Mouse (Mus musculus) stomach, embryonic 14.5 days (tissue): ENCODE results near the gene Mat2a. TPM values are rescaled to one million over a fixed set of nuclear protein-coding genes. Genes with fewer than 3 reads are reported as not detected.
"Not testable (repeated sequence)": the region's sequence is repeated elsewhere in the genome, so short reads cannot be mapped to it uniquely, and the experiment has no call there.

Source experiments
- ATAC-seq: fragments of 200-750 bp; cut with Nextera tagmentation; 2 replicates; pipeline ENCODE4 v1.8.0; 2017; ENCODE audit warnings: low read depth, moderate TSS enrichment; ENCODE audit not compliant: insufficient number of reproducible peaks, insufficient read depth, low FRiP score
- H3K27ac ChIP-seq: fragments of 300-500 bp; sonication (generic); 2 replicates; pipeline ENCODE4 v1.5.1; 2014; ENCODE audit warnings: mild to moderate bottlenecking, low read length, moderate library complexity, mixed read lengths
- H3K27me3 ChIP-seq: fragments of 300-500 bp; sonication (generic); 2 replicates; pipeline ENCODE4 v1.6.1; 2014; ENCODE audit warnings: low read length, control low read depth, mixed read lengths; ENCODE audit not compliant: control insufficient read depth, insufficient read depth
- H3K36me3 ChIP-seq: fragments of 300-500 bp; sonication (generic); 2 replicates; pipeline ENCODE4 v1.6.1; 2014; ENCODE audit warnings: mild to moderate bottlenecking, control low read depth, low read length, moderate library complexity, mixed read lengths; ENCODE audit not compliant: control insufficient read depth, insufficient read depth
- H3K4me1 ChIP-seq: fragments of 300-500 bp; sonication (generic); 2 replicates; pipeline ENCODE4 v1.6.1; 2014; ENCODE audit warnings: low read length, control low read depth, mixed read lengths; ENCODE audit not compliant: control insufficient read depth, insufficient read depth
- H3K4me2 ChIP-seq: fragments of 300-500 bp; sonication (generic); replicated peaks from 2 replicates; pipeline ENCODE4 v1.6.1; 2014; ENCODE audit warnings: low read depth, low read length, control low read depth
- H3K4me3 ChIP-seq: fragments of 300-500 bp; sonication (generic); 2 replicates; pipeline ENCODE4 v1.5.1; 2014; ENCODE audit warnings: low read depth, low read length, control low read depth
- H3K9ac ChIP-seq: fragments of 300-500 bp; sonication (generic); replicated peaks from 2 replicates; pipeline ENCODE4 v1.6.1; 2014; ENCODE audit warnings: low read depth, mild to moderate bottlenecking, control low read depth, low read length, moderate library complexity, mixed read lengths
- H3K9me3 ChIP-seq: fragments of 300-500 bp; sonication (generic); 2 replicates; pipeline ENCODE4 v1.6.1; 2016; ENCODE audit warnings: low read depth, low read length, control low read depth; ENCODE audit not compliant: control insufficient read depth
- WGBS: fragments of 180-500 bp; shearing (Covaris S2); extraction: QIAGEN DNeasy Blood & Tissue Kit; methylation state at CpG from one replicate; pipeline ENCODE4 v1.1.7; 2014; 5-methylcytosine and 5-hydroxymethylcytosine counted together
- polyA plus RNA-seq: library from polyadenylated mRNA; unstranded; fragments of >200 nt; fragmentation: Nextera tagmentation; extraction: Ambion mirVana; gene quantifications from 2 replicates; pipeline ENCODE4 v1.2.1, GENCODE M21; 2014

Mat2a gene
- polyA plus RNA-seq, 1 experiment from 2014 or later, result 333 TPM

DNA sequence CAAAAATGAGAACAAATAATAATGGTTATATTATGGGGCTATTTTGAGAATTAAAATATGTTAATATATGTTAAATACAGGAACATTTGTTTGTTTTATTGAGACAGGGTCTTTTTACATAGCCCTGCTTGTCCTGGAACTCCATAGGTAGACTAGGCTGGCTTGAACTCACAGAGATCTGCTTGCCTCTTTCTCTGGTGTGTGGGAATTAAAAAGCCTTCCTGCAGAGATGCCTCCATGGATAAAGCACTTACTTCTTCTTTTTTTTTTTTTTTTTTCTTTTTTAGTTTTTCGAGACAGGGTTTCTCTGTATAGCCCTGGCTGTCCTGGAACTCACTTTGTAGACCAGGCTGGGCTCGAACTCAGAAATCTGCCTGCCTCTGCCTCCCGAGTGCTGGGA, 39.3 kb upstream of the Mat2a start:
- not testable (repeated sequence) for H3K27ac ChIP-seq, H3K4me1 ChIP-seq, H3K36me3 ChIP-seq, H3K27me3 ChIP-seq, H3K9ac ChIP-seq, ATAC-seq, H3K4me3 ChIP-seq, H3K4me2 ChIP-seq, H3K9me3 ChIP-seq
- WGBS, result 94% methylated on average over 3 of the region's 3 CpGs

DNA sequence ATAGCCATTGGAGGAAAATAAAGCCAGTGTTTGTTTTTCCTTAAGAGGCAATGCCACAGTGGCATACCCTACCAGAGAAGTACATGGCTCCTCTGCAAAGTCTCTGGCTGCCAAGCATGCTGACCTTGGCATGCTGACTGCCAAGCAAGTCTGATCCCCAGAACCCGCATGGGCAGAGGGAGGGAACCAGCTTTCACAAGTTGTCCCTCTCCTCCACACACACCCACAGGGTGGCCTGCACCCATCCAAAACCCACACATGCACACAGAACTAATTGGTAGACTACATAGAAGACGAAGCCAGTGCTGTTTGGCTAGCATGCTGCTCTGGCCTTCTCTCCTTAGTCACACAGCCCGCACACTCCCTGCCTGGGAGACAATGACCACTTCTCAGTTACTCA, 38.3 kb upstream of the Mat2a start:
- WGBS, result 85% methylated on average over 3 of the region's 3 CpGs
- H3K9me3 ChIP-seq, result no peaks in the 10 kb centered on the region

DNA sequence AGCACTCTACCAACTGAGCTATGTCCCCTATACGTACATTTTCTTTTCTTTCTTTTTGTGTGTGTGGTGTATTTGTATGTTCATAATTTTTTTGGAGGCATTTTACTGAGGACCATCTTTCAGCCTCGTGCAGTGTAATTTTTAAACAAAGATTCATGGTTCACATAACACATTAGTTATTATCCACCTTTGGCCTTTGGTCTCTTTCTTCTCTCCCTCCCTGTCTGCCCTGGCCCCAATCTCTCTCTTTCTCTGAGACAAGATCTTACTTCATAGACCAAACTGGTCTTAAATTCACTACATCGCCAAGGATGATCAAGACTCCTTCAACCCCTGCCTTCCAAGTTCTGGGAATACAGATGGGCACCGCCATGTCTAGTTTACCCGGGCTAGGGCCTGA, 37.5 kb upstream of the Mat2a start:
- ATAC-seq, result no peak
- Histone ChIP-seq H3K36me3 (no peaks in the 10 kb centered on the region), H3K27ac (no peak overlapping the region), H3K27me3 (no peaks in the 10 kb centered on the region), H3K4me2 (no peak overlapping the region), H3K4me3 (no peak overlapping the region), H3K4me1 (0 out of 2 replicates have a peak, but pooled peaks cover 9% of the 10 kb centered on the region), H3K9me3 (no peaks in the 10 kb centered on the region), H3K9ac (no peak overlapping the region)
- 87% methylated on average over 5 of the region's 5 CpGs for WGBS

More for the DNA sequence above, 38.3 kb upstream of the Mat2a start:
- no peak for ATAC-seq
- H3K4me2 ChIP-seq, result no peak overlapping the region
- H3K4me3 ChIP-seq, result no peak overlapping the region
- no peak overlapping the region for H3K27ac ChIP-seq
- no peaks in the 10 kb centered on the region for H3K36me3 ChIP-seq
- H3K4me1 ChIP-seq, result 0 out of 2 replicates have a peak, but pooled peaks cover 9% of the 10 kb centered on the region
- H3K9ac ChIP-seq, result no peak overlapping the region
- H3K27me3 ChIP-seq, result no peaks in the 10 kb centered on the region

GRCm38 (mm10) chr6:72475221-72475985, 36.0 kb upstream of the Mat2a start:
- Histone ChIP-seq H3K27me3 (no peaks in the 10 kb centered on the region), H3K4me1 (0 out of 2 replicates have a peak, but pooled peaks cover 9% of the 10 kb centered on the region), H3K36me3 (no peaks in the 10 kb centered on the region), H3K9ac (no peak overlapping the region), H3K4me2 (no peak overlapping the region), H3K27ac (no peak overlapping the region), H3K4me3 (no peak overlapping the region), H3K9me3 (no peaks in the 10 kb centered on the region)
- WGBS, result 79% methylated on average over 4 of the region's 4 CpGs
- ATAC-seq, result no peak

DNA sequence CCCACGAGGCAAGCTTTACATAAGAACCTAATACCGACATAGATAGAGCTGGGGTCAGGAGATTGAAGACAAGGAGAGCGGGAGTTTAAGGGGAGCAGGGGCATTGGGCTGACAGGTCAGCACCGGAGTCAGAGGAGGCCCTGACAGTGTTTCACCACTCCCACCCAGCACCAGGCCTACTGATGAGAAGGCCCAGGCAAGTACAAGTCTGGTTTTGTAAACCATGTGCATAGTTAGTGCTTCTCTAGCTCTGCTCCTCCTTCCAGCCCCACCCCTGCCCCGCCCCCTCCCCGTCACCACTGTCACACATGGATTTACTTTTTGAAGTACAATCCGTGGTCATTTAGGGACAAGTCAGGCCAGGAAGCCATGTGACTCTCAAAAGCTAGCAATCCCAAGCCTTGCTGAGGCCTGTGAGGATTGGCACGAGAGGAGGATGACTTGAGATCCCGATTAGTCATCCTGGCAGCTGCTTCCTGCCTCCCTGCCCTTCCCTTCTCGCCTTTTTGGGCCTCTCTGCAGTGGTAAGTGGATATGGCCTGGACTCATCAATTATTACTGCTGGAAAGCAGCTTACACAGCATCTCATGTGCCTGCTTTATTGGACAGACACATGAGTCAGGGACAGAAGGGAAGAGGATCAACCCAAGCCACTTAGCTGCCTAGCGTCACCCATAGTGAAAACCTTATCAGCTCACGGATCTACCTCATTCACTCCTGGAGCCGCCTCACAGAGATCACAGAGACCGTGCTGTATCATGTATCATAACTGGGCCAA, 34.1 kb upstream of the Mat2a start:
- no peaks in the 10 kb centered on the region for H3K36me3 ChIP-seq
- no peaks in the 10 kb centered on the region for H3K27me3 ChIP-seq
- no peaks in the 10 kb centered on the region for H3K9me3 ChIP-seq
- peak; percentile 65 for ATAC-seq
- no peak overlapping the region for H3K4me2 ChIP-seq
- H3K4me1 ChIP-seq, result 0 out of 2 replicates have a peak, but pooled peaks cover 9% of the 10 kb centered on the region
- peak overlapping the region; percentile 6; the same call in 1 of the 2 replicates for H3K27ac ChIP-seq
- H3K4me3 ChIP-seq, result no peak overlapping the region
- WGBS, result 29% methylated on average over 14 of the region's 14 CpGs
- H3K9ac ChIP-seq, result no peak overlapping the region

DNA sequence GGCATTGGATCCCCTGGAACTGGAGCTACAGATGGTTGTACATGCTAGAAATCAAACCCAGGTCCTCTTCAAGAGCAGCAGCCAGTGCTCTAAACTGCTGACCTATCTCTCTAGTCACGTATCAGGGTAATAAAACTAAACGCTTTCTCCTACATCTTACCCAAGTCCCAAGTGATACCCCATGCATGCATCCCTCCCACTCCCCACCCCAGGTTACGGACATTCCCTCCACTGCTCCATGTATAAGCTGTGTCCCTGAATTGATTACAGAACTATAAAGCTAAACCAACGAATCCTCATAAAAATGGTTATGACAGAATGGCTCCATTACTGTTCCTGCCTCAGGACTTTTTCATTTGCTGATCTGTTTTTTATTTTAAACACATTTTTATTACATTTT, 26.8 kb upstream of the Mat2a start:
- H3K9ac ChIP-seq, result no peak overlapping the region
- H3K36me3 ChIP-seq, result no peaks in the 10 kb centered on the region
- ATAC-seq, result no peak
- 90% methylated on average over 4 of the region's 4 CpGs for WGBS
- no peak overlapping the region for H3K4me3 ChIP-seq
- no peak overlapping the region for H3K4me2 ChIP-seq
- H3K9me3 ChIP-seq, result no peaks in the 10 kb centered on the region
- H3K27me3 ChIP-seq, result no peaks in the 10 kb centered on the region
- H3K4me1 ChIP-seq, result no peaks in the 10 kb centered on the region
- no peak overlapping the region for H3K27ac ChIP-seq

DNA sequence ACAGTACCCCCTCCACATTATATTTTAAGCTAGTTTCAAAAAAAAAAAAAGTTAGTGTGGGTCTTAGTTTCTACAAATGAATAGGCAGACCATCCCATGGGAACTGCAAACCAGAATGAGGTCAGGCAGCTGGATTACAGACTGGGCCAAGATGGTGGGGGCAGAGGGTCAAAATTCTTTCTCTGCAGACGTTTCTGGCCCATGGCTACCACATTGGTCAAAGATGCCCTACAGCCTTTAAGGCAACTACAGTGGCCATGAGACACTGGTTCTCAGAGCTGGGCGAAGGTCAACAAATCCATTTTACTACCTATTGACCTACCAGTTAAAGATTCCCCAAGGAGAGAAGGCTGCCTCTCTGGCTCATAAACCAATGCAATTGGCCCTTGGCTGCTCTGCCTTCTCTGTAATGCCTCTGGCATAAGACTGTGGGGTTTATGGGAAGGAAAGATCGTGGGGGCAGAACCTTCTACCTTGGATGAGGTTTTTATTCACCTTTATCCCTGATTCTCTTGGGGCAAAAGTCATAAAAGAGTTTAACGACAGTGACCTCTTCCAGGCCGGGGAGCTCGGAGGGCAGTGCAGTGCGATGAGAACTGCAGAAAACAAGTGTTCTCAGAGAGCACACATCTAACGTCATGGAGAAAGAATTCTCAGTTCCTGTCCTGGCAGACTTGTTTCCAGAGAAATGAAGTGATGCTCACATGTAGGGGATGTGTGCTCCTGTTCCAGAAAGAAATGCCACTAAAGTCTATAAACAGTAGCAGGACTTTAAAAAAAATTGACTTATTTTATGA, 26.2 kb upstream of the Mat2a start:
- H3K27ac ChIP-seq, result no peak overlapping the region
- no peaks in the 10 kb centered on the region for H3K27me3 ChIP-seq
- ATAC-seq, result no peak
- no peaks in the 10 kb centered on the region for H3K9me3 ChIP-seq
- H3K4me1 ChIP-seq, result peaks cover 1% of the 10 kb centered on the region; the same call in 1 of the 2 replicates
- no peak overlapping the region for H3K4me2 ChIP-seq
- H3K4me3 ChIP-seq, result no peak overlapping the region
- no peak overlapping the region for H3K9ac ChIP-seq
- WGBS, result 64% methylated on average over 8 of the region's 8 CpGs
- no peaks in the 10 kb centered on the region for H3K36me3 ChIP-seq

DNA sequence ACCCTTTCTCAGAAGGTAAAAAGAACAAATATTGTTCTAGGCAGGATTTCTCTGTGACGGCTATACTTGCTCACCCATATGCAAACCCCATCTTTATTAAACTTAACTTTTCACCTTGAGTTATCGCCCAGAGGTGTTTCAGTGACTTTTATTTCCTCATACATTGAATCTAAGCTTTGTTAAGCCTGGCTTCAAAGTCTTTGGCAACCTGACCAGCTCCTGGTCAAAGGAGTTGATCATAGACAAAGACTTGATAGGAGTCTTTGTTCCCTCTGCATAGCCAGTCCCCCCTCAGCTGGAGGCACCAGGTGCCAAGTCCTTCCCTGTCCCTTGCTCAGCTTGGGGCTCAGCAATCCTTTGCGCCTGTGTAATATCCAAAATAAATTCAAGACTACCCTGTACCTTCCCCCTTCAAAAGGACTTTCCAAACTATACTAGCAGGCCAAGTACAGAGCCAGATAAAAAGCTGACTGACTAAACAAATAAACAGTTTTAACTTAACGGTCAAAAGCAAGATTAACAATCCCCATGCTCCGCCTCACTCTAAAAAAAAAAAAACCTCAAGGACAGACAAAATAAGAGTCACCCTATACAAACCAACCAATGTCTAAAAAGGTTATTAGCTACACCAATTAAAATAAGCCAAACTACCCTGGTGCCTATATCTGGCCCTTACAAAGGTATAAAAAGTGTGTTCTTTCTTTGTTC, 23.3 kb upstream of the Mat2a start:
- not testable (repeated sequence) for H3K27ac ChIP-seq, H3K36me3 ChIP-seq, ATAC-seq, H3K4me2 ChIP-seq, H3K27me3 ChIP-seq, H3K9me3 ChIP-seq, H3K9ac ChIP-seq, H3K4me3 ChIP-seq, H3K4me1 ChIP-seq
- 71% methylated on average over 5 of the region's 5 CpGs for WGBS
